Mouse (Mus musculus): ENCODE measurements around the gene Cd96. TPM values are rescaled to one million over a fixed set of nuclear protein-coding genes. Genes with fewer than 3 reads are reported as not detected.
A peak's percentile ranks its signal among the peaks of the same experiment; 100 is the strongest.

The Cd96 gene
- total RNA-seq, 2 experiments from 2014 or later: not detected

GRCm38 (mm10) chr16:46086874-46087473 lies 33.1 kb downstream of the Cd96 start:
- DNase-seq (ENCODE audit: low spot score in 2 of 2): no peak
- intact Hi-C loops (cut with DNase I): no loop called here

GRCm38 (mm10) chr16:46068000-46068399 lies 52.1 kb downstream of the Cd96 start:
- intact Hi-C loops (cut with DNase I): no loop called here
- peak in 1 of 2 experiments; percentile 18 for DNase-seq (ENCODE audit: low spot score in 2 of 2)

GRCm38 (mm10) chr16:46063278-46063677 lies 56.8 kb downstream of the Cd96 start:
- intact Hi-C loops (cut with DNase I): no loop called here
- DNase-seq (ENCODE audit: low spot score in 2 of 2): no peak

GRCm38 (mm10) chr16:46046906-46047305 lies 73.1 kb downstream of the Cd96 start:
- DNase-seq (ENCODE audit: low spot score in 2 of 2): no peak
- intact Hi-C loops (cut with DNase I): no loop called here

- intact Hi-C loops (cut with DNase I): no loop called here
- DNase-seq (ENCODE audit: low spot score in 2 of 2): peak in 1 of 2 experiments; percentile 20
Observed at GRCm38 (mm10) chr16:46036261-46036660, 83.8 kb downstream of the Cd96 start.

GRCm38 (mm10) chr16:46033896-46034295 lies 86.2 kb downstream of the Cd96 start:
- intact Hi-C loops (cut with DNase I): no loop called here
- DNase-seq (ENCODE audit: low spot score in 2 of 2): no peak

- intact Hi-C loops (cut with DNase I): loop anchor here (2.0 to 5.0 kb wide), 2 partner anchors 46 to 266 kb away; no protein-coding TSS in a partner anchor
- no peak for DNase-seq (ENCODE audit: low spot score in 2 of 2)
Observed at GRCm38 (mm10) chr16:46022958-46023491, 97.0 kb downstream of the Cd96 start.

- intact Hi-C loops (cut with DNase I): loop anchor here (2.0 to 5.0 kb wide), 2 partner anchors 45 to 266 kb away; no protein-coding TSS in a partner anchor
- peak; percentile 73 to 75 for DNase-seq (ENCODE audit: low spot score in 2 of 2)
Observed at GRCm38 (mm10) chr16:46022189-46022928, 97.7 kb downstream of the Cd96 start.

GRCm38 (mm10) chr16:46021302-46021701 lies 98.7 kb downstream of the Cd96 start:
- DNase-seq (ENCODE audit: low spot score in 2 of 2): no peak
- intact Hi-C loops (cut with DNase I): loop anchor here (5.0 kb wide), 1 partner anchor 44 kb away; no protein-coding TSS in a partner anchor

- intact Hi-C loops (cut with DNase I): loop anchor here (5.0 kb wide), 1 partner anchor 43 kb away; no protein-coding TSS in a partner anchor
- DNase-seq (ENCODE audit: low spot score in 2 of 2): no peak
Observed at GRCm38 (mm10) chr16:46020396-46020795, 99.7 kb downstream of the Cd96 start.

GRCm38 (mm10) chr16:46019799-46020198 lies 100.3 kb downstream of the Cd96 start:
- intact Hi-C loops (cut with DNase I): loop anchor here (5.0 kb wide), 1 partner anchor 42 kb away; no protein-coding TSS in a partner anchor
- DNase-seq (ENCODE audit: low spot score in 2 of 2): no peak

- no peak for DNase-seq (ENCODE audit: low spot score in 2 of 2)
- intact Hi-C loops (cut with DNase I): no loop called here
Observed at GRCm38 (mm10) chr16:46019359-46019758, 100.7 kb downstream of the Cd96 start.

- DNase-seq (ENCODE audit: low spot score in 2 of 2): no peak
- intact Hi-C loops (cut with DNase I): no loop called here
Observed at GRCm38 (mm10) chr16:46011696-46012095, 108.4 kb downstream of the Cd96 start.

GRCm38 (mm10) chr16:46010906-46011220 lies 109.2 kb downstream of the Cd96 start:
- intact Hi-C loops (cut with DNase I): no loop called here
- no peak for DNase-seq (ENCODE audit: low spot score in 2 of 2)

GRCm38 (mm10) chr16:46010153-46010905 lies 109.7 kb downstream of the Cd96 start, which contains the start of gene Plcxd2:
Gene Plcxd2, minus strand, starts transcription at chr16:46010218.
- peak; percentile 95 to 96 for DNase-seq (ENCODE audit: low spot score in 2 of 2)
- intact Hi-C loops (cut with DNase I): no loop called here

GRCm38 (mm10) chr16:46009717-46010116 lies 110.3 kb downstream of the Cd96 start:
- no peak for DNase-seq (ENCODE audit: low spot score in 2 of 2)
- intact Hi-C loops (cut with DNase I): no loop called here

GRCm38 (mm10) chr16:46008766-46009165 lies 111.3 kb downstream of the Cd96 start:
- intact Hi-C loops (cut with DNase I): no loop called here
- no peak for DNase-seq (ENCODE audit: low spot score in 2 of 2)

GRCm38 (mm10) chr16:46008036-46008605 lies 111.9 kb downstream of the Cd96 start:
- DNase-seq (ENCODE audit: low spot score in 2 of 2): peak in 1 of 2 experiments; percentile 28
- intact Hi-C loops (cut with DNase I): no loop called here

- no peak for DNase-seq (ENCODE audit: low spot score in 2 of 2)
- intact Hi-C loops (cut with DNase I): no loop called here
Observed at GRCm38 (mm10) chr16:46006261-46006660, 113.8 kb downstream of the Cd96 start.
